11 mouse cellular contexts compared by ENCODE assay signal in the genomic region with DNA sequence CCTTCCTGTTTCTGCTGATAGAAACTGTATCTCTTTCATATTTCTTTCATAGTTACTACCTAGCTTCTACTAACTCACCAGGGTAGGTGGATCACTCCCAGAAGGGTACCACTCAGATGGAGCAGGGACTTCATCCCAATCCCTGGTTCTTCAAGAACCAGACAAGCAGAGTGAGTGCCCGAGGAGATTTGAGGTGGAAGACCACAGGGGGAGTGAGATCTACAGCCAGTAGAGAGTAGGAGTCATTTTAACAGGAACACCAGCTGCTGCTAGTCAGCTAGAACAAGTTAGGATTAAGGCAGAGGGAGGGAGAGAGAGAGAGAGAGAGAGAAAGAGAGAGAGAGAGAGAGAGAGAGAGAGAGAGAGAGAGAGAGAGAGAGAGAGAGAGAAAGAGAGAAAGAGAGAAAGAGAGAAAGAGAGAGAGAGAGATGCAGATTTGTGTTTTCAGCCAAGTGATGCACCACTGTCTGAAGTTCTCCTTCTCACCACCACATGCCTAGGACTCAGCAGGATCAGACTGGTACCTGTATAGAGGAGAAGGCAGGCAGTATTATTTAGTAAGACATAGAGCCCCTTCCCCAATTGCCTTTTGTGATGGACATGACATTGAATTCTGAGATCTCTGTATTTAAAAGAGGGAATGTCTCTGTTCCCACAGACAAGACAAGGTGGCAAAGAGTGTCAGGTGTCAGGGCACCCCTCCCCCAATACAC. TPM values are rescaled to one million over a fixed set of nuclear protein-coding genes. Genes with fewer than 3 reads are reported as not detected.
DNase-seq lines count a peak whose midpoint lies in the region; ATAC-seq and TF ChIP-seq lines count a peak whose summit lies in the region.
"Had no signal": no experiment of that assay in that cellular context is flagged by ENCODE, and none has a peak within 500 bp of the region (broad histone marks: within the 10 kb centered on the region; RNA-seq: fewer than 3 reads in every experiment).

No protein-coding gene starts in this region.

- no peak for DNase-seq in gastrocnemius, adult 2 months
- no peak for DNase-seq in gastrocnemius, postnatal 4 days (ENCODE audit: low spot score in 2 of 2)
- DNase-seq in liver, embryonic 13.5 days, result no peak
- DNase-seq in adrenal gland, postnatal 10 days, result no peak
- no peak for DNase-seq in adrenal gland, adult 2 months
- DNase-seq: B cell, adult 2 months had no signal

- peak; percentile 14; the same call in 1 of the 2 replicates for ATAC-seq in liver, embryonic 13.5 days (ENCODE audit: low read depth)
- ATAC-seq in liver, embryonic 12.5 days, result no peak
- ATAC-seq in heart, embryonic 14.5 days (ENCODE audit: insufficient number of reproducible peaks, insufficient read depth, low FRiP score, low read depth), result no peak

- H3K4me2 ChIP-seq in liver, embryonic 13.5 days, result no peak overlapping the region
- H3K4me2 ChIP-seq in liver, embryonic 12.5 days, result no peak overlapping the region
- H3K4me2 ChIP-seq in heart, embryonic 14.5 days (ENCODE audit: low read length), result peak overlapping the region; percentile 24; the same call in 1 of the 2 replicates
- peak overlapping the region; percentile 66 for H3K4me2 ChIP-seq in myocyte (ENCODE audit: low read depth)

- H3K36me3 ChIP-seq in liver, embryonic 13.5 days, result no peaks in the 10 kb centered on the region
- H3K36me3 ChIP-seq in liver, embryonic 12.5 days, result no peaks in the 10 kb centered on the region
- H3K36me3 ChIP-seq in heart, embryonic 14.5 days (ENCODE audit: control insufficient read depth, insufficient read depth, low read length), result no peaks in the 10 kb centered on the region
- no peaks in the 10 kb centered on the region for H3K36me3 ChIP-seq in myocyte (ENCODE audit: control insufficient read depth, insufficient read depth)

- TF ChIP-seq POLR2A in myocyte (IDR thresholded peaks at IDR 0.05; ENCODE audit: insufficient read length, low read depth), result no peak

- intact Hi-C loops in gastrocnemius, adult 2 months (cut with DNase I), result no loop called here

- peak overlapping the region; percentile 80 for H3K27ac ChIP-seq in gastrocnemius, adult 2 months
- H3K27ac ChIP-seq in liver, embryonic 13.5 days, result no peak overlapping the region
- no peak overlapping the region for H3K27ac ChIP-seq in liver, embryonic 12.5 days
- 0 out of 4 replicates have a peak overlapping the region, but pooled peaks of 1 of the 2 experiments have one; percentile 19 for H3K27ac ChIP-seq in heart, embryonic 14.5 days (replicated peaks in 1 of 2; ENCODE audit: control insufficient read depth in 1 of 2, insufficient read depth in 1 of 2, low read depth in 2 of 2, low read length in 2 of 2)

- no peaks in the 10 kb centered on the region for H3K79me2 ChIP-seq in myocyte (ENCODE audit: control insufficient read depth, insufficient read depth)

- H3ac ChIP-seq in myocyte (ENCODE audit: control insufficient read depth, insufficient read length), result no peak overlapping the region

- TF ChIP-seq CTCF in gastrocnemius, adult 2 months (IDR thresholded peaks at IDR 0.05), result no peak

- H3K27me3 ChIP-seq in liver, embryonic 13.5 days, result no peaks in the 10 kb centered on the region
- no peaks in the 10 kb centered on the region for H3K27me3 ChIP-seq in liver, embryonic 12.5 days (replicated peaks)
- H3K27me3 ChIP-seq in heart, embryonic 14.5 days (ENCODE audit: control insufficient read depth, insufficient read depth, low read length), result no peaks in the 10 kb centered on the region
- H3K27me3 ChIP-seq in myocyte (ENCODE audit: control insufficient read depth, insufficient read depth, insufficient read length), result no peaks in the 10 kb centered on the region

- H3K9me3 ChIP-seq in liver, embryonic 13.5 days (replicated peaks), result no peaks in the 10 kb centered on the region
- no peaks in the 10 kb centered on the region for H3K9me3 ChIP-seq in liver, embryonic 12.5 days (replicated peaks)
- no peaks in the 10 kb centered on the region for H3K9me3 ChIP-seq in heart, embryonic 14.5 days (ENCODE audit: control insufficient read depth, low read length)

- 41% methylated on average over 1 of the region's 1 CpGs for WGBS in liver, embryonic 13.5 days (ENCODE audit: insufficient replicate concordance)
- 55% methylated on average over 1 of the region's 1 CpGs for WGBS in liver, embryonic 12.5 days (ENCODE audit: insufficient replicate concordance)
- 63% methylated on average over 1 of the region's 1 CpGs for WGBS in heart, embryonic 14.5 days

- peak overlapping the region; percentile 38 for H3K4me3 ChIP-seq in gastrocnemius, adult 2 months
- H3K4me3 ChIP-seq in liver, embryonic 13.5 days (replicated peaks), result no peak overlapping the region
- H3K4me3 ChIP-seq in liver, embryonic 12.5 days, result no peak overlapping the region
- H3K4me3 ChIP-seq in heart, embryonic 14.5 days (ENCODE audit: control insufficient read depth in 1 of 2, insufficient read depth in 1 of 2, low read depth in 1 of 2, low read length in 2 of 2), result no peak overlapping the region
- H3K4me3 ChIP-seq in myocyte, result no peak overlapping the region
- H3K4me3 ChIP-seq: erythroblast, embryonic 14.5 days had no signal

- H3K9ac ChIP-seq in liver, embryonic 13.5 days, result no peak overlapping the region
- H3K9ac ChIP-seq in liver, embryonic 12.5 days, result no peak overlapping the region
- H3K9ac ChIP-seq in heart, embryonic 14.5 days (ENCODE audit: low read length), result no peak overlapping the region

- H3K4me1 ChIP-seq in liver, embryonic 13.5 days (replicated peaks), result peaks cover 2% of the 10 kb centered on the region; the same call in 1 of the 2 replicates
- 0 out of 2 replicates have a peak, but pooled peaks cover 2% of the 10 kb centered on the region for H3K4me1 ChIP-seq in liver, embryonic 12.5 days
- H3K4me1 ChIP-seq in heart, embryonic 14.5 days (ENCODE audit: control insufficient read depth in 2 of 2, insufficient read depth in 2 of 2, low read length in 2 of 2), result peaks cover 8 to 11% of the 10 kb centered on the region in 2 experiments

TF ChIP-seq in myocyte, 11 proteins besides CTCF, POLR2A, EP300 and RAD21:
- no peak for TF ChIP-seq SRF (IDR thresholded peaks at IDR 0.05; ENCODE audit: control insufficient read depth, insufficient read length, low read depth)
- no peak for TF ChIP-seq E2F4 (IDR thresholded peaks at IDR 0.05; ENCODE audit: insufficient read depth)
- no peak for TF ChIP-seq MAX (IDR thresholded peaks at IDR 0.05; ENCODE audit: low read depth)
- TF ChIP-seq CEBPB (IDR thresholded peaks at IDR 0.05; ENCODE audit: insufficient read depth, poor library complexity, severe bottlenecking), result no peak
- no peak for TF ChIP-seq USF1 (IDR thresholded peaks at IDR 0.05; ENCODE audit: low read depth)
- no peak for TF ChIP-seq REST (IDR thresholded peaks at IDR 0.05; ENCODE audit: insufficient read depth, insufficient read length)

RNA-seq across cellular contexts. Expression of a gene that starts 51.4 kb away (rescaled TPM):
- total RNA-seq in gastrocnemius, adult 2 months (2021), result not detected
- not detected for total RNA-seq in gastrocnemius, postnatal 4 days (2021)
- not detected in 2 replicates for polyA plus RNA-seq in liver, embryonic 13.5 days (2015; fragmentation: Nextera tagmentation; extraction: Ambion mirVana)
- 0.08 TPM in 2 replicates for polyA plus RNA-seq in liver, embryonic 12.5 days (2016; fragmentation: Nextera tagmentation; extraction: Ambion mirVana)
- 0.13 TPM in 1 of 2 replicates, not detected in the other for polyA plus RNA-seq in heart, embryonic 14.5 days (2014; fragmentation: Nextera tagmentation; extraction: Ambion mirVana)
- polyA plus RNA-seq in myocyte (2012; fragmentation: generic; extraction: Trizol), result not detected
- total RNA-seq in adrenal gland, postnatal 10 days (2021), result under 1 TPM; 0.21 to 0.24 TPM
- under 1 TPM; 0.29 to 0.55 TPM for total RNA-seq in adrenal gland, adult 2 months (2021)
- 0.89 and 1.2 TPM in 2 replicates for polyA plus RNA-seq in adrenal gland, adult 2 months (2012; rRNA removed)
- total RNA-seq: monocyte, adult 5-6 weeks had no signal
- polyA plus RNA-seq: erythroblast, embryonic 14.5 days had no signal

Comparison
In these comparisons a context has a peak if more than half of its experiments do, and no peak if none do; other contexts are left out.
1. H3K4me2 ChIP-seq: peak in heart, embryonic 14.5 days (single experiment) and myocyte (single experiment); none in liver, embryonic 13.5 days (single experiment) and liver, embryonic 12.5 days (single experiment).